Mouse (Mus musculus): ENCODE measurements around the gene Pax3.

Pax3 gene

GRCm38 (mm10) chr1:78196751-78197311 lies at the start of gene Pax3:
Gene Pax3 (minus strand): TSS chr1:78197134.
- DNase-seq (ENCODE audit: extremely low spot score, low read depth, low spot score) = no peak

GRCm38 (mm10) chr1:78234306-78234705 lies 37.4 kb upstream of the Pax3 start:
- no peak for DNase-seq (ENCODE audit: extremely low spot score, low read depth, low spot score)

DNA sequence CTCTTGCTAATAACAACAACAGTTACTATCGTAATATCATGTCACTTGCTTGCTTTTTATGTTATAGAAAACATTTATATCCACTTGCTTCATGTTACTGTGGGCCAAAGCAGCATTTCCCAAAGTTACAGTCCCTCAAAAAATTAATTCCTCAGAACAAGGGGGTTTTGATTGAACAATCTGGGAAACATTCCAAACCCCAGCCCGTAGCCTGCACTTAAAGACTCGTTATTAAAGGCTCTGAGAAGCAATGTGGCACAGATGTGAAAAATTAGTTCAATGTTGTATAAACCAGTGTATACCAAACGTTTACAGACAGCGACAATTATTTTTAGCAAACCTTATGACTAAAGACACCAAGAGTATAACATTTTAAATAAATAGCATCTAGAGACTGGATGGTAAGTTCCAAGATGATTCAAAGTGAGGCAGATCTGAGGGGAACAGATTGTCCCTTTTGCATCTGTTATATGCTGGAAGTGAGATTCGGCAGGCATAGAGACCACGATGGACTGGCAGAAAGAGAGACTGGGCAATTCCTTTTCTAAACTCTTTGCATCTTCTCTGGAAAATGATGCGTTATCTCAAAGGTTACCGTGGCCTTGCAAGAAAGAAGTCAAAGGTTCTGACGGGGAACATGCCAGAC lies 35.1 kb upstream of the Pax3 start:
- no peak for DNase-seq (ENCODE audit: extremely low spot score, low read depth, low spot score)

DNA sequence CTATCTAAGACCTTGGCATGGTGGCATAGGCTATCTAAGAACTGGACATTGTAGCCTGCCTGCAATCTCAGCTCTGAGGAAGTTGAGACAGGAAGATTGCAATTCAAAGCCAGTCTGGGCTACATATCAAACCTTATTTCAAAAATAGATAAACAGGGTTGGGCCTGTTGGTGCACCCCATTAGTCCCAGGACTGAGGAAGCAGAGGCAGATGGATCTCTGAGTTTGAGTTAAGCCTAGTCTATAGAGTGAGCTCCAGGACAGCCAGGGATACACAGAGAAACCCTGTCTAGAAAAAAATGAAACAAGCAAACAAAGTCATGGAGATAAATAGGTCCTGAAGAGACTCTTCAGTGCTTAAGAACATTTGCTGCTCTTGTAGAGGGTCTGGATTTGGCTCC lies 32.9 kb upstream of the Pax3 start:
- DNase-seq (ENCODE audit: extremely low spot score, low read depth, low spot score) = no peak

DNA sequence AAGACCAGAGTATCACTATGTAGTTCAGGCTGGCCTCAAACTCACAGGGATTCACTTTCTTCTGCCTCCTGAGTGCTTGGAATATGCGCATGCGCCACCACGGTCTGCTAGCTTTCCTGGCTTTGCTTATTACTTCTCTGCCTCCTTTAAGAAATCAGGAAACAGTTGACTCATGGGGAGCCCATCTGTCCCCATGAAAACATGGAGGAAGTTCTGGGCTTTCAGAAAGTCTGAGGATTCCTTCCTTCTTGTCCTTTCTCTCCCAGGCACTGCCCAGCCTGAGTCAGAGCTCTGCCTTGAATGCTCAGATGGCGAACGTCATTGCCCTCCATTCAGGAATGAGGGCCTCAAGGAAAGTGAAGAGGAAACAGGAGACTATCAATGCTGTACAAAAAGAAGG lies 31.8 kb upstream of the Pax3 start:
- DNase-seq (ENCODE audit: extremely low spot score, low read depth, low spot score) = no peak

DNA sequence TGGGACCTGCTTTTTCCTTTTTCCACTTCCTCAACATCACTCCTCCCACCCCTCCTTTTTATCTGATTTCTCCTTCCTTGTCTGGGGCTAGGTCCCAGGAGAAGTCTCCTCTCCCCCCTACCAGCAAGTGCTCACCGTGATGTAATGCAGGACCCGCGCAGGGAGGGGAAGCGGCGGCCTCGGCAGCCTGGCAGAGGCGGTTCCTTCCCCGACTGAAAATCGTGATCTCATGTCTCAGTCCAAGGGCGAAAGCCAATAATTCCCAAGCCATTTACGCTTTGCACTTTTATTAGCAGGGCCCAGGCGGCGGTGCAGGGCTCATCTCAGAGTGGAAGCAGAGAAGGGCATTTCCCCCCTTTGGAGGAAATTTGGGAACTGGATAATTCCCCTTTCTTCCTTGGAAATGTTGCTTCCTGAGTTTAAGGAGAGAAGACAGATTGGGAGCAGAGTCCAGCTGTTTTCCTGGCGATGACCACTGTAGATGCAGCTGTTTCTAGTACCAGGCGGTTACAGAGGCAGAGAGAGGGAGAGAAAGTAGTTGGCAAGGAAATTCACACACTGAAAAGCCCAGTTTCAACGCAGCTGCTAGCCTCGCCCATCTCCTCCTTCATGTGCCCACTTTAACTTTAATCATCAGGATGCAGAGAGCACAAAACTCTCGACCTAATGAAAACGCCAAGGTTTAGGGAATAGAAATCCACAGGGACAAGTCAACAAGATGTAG lies 21.3 kb upstream of the Pax3 start:
- no peak for DNase-seq (ENCODE audit: extremely low spot score, low read depth, low spot score)

DNA sequence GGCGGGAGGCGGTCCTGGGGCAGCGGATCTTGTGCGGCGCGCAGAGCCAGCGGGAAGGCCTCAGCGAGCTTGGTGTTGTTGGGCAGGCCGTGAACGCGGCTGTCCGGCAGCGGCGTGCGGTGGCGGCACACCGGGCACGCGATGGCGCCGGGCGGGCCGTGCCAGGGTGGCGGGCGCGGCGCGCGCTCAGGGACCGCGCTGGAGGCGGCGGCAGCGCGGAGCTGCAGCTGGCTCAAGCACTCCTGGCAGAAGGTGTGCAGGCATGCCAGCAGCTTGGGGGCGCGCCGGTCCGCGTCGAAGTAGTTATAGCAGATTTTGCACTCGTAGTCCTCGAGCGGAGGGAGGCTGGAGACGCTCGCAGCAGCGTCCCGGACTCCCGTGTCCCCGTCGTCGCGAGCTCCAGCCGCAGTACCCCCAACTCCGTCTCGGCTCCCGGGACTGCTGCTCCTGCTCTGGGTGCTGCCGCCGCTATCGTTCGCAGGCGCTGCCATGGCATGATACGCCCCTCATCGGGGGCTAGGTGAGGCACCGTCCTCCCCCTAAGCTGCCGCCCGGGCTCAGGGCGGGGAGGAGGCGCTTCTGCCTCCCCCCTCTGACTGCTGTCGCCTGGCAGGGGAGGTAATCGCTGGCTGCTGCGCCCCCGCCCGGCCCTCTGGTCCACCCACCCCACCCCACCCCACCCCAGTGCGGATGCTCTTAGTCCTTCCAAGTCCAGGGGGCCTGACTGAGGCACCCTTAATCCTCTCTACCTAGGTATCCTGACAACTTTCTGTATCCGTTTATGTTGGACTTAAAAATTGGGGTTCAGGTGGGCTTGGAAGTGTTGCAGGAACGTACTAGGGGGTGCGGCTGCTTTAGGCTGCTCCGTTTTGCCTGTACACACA lies 20.5 kb upstream of the Pax3 start:
- no peak for DNase-seq (ENCODE audit: extremely low spot score, low read depth, low spot score)

GRCm38 (mm10) chr1:78216509-78217141 lies 19.7 kb upstream of the Pax3 start:
- DNase-seq (ENCODE audit: extremely low spot score, low read depth, low spot score) = no peak

GRCm38 (mm10) chr1:78215749-78216508 lies 19.0 kb upstream of the Pax3 start:
- no peak for DNase-seq (ENCODE audit: extremely low spot score, low read depth, low spot score)

DNA sequence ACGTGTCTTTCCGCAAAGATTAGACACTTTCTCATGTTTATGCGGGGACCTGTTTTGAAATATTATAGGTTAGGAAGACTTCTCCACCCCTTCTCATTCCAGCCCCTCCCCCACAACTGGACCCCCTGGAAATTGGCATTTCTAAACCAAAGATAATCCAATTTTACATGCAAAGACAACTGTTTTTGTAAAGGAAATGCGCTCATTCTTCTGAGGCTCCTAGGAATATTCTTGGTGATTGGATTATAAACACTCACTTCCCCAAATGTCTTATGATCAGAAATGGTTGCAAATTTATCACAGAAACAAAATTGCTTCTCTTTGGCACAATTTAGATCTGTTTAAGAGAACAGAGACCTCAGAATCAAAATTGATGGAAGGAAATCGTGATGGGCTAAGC lies 14.1 kb upstream of the Pax3 start:
- DNase-seq (ENCODE audit: extremely low spot score, low read depth, low spot score) = no peak

DNA sequence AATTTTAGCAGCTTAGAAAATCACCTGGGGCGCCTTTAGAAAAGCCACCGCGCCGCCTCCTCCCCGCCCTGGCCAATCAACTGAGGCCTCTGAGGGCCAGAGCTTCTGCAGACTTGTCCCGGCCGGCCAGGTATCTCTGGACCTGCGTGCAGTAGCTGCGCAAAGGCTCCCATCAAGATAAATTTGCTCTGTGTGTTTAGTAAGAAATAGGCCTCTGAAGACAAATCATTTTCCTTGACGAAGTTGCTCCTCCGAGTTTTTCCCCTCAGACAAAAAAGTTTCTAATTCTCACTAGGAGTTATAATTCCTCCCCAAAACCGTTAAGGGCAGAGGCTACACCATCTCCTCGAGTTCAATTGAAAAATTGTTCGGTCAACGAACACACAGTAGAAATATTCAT lies 13.6 kb upstream of the Pax3 start:
- no peak for DNase-seq (ENCODE audit: extremely low spot score, low read depth, low spot score)

GRCm38 (mm10) chr1:78208281-78208814 lies 11.4 kb upstream of the Pax3 start:
- DNase-seq (ENCODE audit: extremely low spot score, low read depth, low spot score) = no peak

DNA sequence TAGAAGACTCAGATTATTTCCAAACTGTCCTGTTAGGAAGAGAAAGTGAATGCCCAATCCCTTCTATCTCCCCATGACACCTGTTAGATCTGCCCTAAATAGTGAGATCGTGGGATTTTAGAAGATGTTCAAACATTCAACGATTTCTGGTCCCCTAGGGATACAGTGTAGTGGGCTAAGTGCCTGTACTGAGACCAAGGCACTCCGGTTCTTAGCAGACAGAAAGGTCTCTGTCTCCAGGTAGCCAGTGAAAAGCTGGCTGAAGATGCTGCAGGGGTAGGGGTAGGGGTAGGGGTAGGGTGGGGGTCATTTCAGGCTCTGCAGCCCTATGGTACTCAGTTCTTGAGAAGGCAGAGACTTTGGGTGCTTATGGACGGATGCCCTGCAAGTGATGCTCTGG lies 7.4 kb upstream of the Pax3 start:
- no peak for DNase-seq (ENCODE audit: extremely low spot score, low read depth, low spot score)

GRCm38 (mm10) chr1:78203622-78204211 lies 6.8 kb upstream of the Pax3 start:
- DNase-seq (ENCODE audit: extremely low spot score, low read depth, low spot score) = no peak

DNA sequence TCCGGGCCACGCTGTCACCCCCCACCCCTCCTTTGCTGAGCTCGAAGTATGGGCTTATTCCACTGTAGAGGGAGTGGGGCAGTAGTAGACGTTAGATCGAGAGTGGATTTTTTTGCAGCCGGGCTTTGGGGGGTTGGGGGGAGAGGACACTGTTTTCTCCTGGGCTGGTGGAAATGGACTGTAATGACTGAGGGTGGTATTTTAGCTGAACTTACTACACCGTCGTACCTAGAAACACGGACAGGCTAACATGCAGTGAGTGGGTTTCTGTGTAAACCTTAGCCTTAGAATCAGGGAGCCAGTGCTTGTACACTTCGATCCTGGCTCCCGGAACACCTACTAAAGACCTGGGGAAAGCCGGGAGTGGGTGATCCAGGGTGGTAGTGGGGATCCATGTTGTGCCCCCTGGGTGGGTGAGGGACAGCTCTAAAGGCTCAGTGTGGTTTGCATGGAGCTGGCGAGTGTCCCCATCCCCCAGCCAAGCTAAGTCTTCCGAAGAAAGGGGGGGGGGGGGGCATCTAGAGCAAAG lies 6.2 kb upstream of the Pax3 start:
- no peak for DNase-seq (ENCODE audit: extremely low spot score, low read depth, low spot score)

DNA sequence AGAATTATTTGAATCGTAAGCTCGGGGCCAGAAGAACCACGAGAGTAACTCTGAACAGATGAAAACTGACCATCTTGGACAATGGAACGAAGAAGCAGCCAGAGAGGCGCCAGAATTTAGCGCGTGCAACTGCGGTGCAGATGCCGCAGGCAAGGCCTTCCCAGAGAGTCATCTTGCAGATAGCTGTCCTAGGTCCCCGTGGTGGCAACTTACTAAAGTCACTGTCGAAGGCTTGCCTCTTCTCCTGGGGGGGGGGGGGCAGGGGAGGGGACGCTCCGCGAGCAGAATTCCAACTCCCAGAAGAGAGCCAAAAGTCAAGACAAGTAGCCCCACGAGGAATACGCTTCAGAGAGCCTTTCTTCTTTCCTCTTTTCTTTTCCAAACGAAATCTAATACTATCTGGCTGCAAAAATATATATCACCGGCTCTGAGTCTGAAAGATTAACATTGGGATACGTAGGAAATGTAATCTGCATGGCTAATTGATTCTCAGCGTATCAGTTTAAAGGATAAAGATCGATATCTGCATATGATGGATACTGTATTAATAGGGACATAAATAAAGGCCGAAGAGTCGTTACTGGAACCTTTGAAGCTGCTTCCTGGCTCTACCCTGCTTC lies 5.6 kb upstream of the Pax3 start:
- DNase-seq (ENCODE audit: extremely low spot score, low read depth, low spot score) = no peak

- DNase-seq (ENCODE audit: extremely low spot score, low read depth, low spot score) = no peak
These were observed 4.5 kb upstream of the Pax3 start for GRCm38 (mm10) chr1:78201251-78202010.

DNA sequence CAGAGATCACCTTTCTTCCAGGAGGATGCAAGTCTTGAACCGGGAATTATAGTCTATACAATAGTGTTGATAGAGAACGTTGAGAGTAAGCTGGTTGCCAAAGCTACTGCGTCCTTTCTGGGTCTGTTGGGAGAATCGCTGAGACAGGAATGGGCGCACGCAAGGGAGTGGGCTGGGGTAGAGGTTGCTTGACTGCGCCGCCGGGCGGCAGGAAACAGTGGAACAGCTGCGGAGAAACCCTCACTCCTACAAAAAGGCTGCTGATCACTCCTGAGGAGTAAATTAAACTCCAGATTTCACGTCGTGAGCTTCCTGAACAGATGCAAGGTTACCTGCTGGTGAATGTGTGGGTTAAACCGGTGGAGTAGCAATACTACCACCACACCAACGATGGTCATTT lies 3.3 kb upstream of the Pax3 start:
- DNase-seq (ENCODE audit: extremely low spot score, low read depth, low spot score) = no peak
